Mouse (Mus musculus) embryo, embryonic 10.5 days (tissue): ENCODE results near the gene Ints3.

Source experiments
- DNase-seq: peaks from one replicate; pipeline ENCODE4 v3.0.0-alpha.2; 2015; ENCODE audit warnings: low spot score

Ints3 gene

DNA sequence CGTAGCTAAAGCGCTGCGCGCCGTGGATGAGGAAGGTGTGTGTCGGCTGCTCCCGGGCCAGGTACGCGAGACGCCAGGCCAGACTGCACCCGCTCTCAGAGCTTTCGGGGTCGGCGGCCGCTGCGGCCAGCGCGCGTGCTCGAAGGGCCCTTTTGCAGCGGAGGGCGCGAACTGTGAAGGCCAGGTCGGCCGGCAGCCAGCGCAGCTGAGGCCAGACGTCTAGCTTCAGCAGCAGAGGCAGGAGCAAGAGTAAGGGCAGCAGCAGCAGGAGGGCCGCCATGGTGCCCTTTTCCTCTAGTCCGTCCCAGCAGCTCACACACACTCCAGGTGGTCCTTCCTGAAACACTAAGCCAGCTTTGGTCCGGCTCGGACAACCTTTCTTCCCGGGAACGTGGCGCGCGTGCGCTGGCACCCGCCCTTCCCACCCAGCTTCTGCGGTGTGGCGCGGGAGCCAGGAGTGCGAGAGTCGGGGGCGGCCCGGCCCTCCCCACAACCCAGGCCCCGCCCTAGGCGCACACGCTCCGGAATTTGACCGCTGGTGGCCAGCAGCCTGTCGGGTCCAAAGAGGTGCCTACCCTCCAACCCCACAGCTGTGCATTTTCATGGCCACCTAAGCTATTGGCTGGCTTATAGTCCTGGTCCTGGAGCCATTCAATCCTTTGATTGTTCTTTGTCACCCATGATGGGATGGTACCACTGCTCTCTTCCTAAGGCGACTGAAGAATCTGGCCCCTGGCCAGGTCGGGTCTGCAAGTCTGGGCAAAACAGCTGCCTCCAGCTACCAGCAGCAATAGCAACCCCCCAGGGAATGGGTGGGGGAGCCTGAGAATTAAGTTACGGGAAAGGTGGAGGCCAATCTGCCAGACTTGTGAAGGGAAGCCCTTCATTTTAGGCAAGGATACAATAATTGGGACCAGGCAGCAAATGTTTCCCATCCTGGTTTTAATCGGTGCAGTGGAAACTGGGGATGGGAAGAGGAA lies 43.6 kb downstream of the Ints3 start, which contains the start of gene Slc27a3:
Gene Slc27a3, minus strand, starts transcription at position 428 of the 980 bp plus-strand sequence.
- DNase-seq: peak; percentile 75

DNA sequence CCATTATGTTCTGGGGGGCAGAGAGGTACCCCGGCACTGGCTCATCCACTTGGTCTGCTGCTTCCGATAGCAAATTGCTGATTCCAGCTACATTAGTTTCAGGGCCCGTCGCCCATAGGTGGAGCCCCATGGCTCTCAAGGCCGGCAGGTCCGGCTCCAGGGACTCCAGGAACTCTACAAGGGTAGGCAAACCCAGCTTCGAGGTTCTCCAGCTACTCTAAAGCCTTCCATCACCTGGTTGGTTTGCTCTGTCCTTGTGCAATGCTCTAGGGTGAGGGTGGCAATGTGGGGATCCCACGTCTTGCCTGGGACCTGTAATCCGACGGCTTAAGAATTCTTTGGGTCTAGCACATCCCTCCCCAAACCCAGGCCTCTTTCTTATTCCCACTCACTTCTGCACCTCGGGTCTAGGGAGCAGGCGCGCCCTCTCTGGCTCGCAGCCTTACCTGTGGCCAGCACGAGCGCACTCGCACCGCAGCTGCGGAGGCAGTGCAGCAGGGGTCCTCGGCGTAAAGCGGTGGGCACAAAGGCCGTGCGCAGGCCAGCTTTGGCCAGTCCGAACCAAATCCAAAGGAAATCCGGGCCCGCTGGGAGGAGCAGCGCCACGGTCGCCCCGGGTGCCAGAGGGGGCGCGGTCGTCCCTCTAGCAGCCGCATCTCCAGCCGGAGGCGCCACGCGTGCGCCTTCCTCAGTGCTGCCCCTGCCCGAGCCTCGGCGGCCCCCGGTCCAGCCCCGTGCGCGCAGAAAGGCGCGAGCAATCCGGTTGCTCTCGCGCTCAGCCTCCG lies 44.5 kb downstream of the Ints3 start:
- DNase-seq: peak; percentile 77

DNA sequence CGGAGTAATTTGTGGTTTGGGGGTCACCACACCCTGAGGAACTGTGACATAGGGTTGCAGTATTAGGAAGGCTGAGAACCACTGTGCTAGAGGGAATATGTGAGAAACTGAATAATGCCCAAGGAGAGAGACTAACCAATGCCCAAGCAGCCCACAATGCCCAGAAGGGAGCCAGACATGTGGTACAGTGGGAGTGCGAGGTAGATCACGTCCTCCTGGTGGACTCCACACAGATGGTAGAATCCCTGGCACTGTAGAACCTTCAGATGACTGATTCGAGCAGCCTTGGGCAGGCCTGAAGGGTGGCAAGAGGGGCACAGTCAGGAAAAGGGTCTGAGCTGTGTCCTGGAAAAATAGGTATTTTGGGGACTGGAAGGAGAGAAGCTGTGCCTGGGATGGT lies 45.2 kb downstream of the Ints3 start:
- no peak for DNase-seq

DNA sequence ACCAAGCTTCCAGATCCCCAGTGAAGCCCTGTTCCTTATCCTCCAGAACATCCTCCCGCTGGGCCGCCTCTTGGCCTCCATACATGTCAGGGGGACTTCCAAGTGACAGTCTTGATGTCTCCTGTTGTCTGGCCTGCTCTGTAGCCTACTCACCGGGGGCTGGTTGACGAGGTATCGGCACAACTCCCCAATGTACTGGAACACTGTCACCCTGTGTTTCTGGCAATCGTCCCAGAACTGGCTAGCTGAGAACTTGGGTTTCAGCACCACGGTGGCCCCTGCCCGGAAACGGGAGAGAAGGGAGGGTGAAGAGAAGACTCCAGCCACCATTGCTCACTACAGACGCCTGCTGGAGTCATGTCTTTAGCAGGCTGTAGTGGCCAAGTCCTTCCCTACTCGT lies 45.9 kb downstream of the Ints3 start:
- DNase-seq: no peak

DNA sequence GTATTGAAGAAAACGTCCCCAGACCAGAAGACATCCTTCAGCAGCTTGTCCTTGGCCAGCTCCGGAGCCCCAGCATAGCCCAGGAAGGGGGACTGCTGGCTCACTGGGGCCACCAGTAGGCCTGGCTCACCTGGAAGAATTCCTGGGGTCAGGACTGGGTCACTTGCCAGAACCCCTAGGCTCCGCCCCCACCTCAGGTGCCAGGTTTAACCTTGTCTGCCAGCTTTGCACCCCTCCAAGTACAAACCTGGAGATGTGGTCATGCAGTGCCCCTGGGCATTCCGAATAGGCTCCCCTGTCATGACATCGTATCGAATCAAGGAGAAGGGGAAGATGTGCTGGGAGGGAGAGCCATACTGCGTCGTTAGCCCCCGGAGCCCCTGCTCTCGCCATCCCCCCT lies 46.6 kb downstream of the Ints3 start:
- no peak for DNase-seq

DNA sequence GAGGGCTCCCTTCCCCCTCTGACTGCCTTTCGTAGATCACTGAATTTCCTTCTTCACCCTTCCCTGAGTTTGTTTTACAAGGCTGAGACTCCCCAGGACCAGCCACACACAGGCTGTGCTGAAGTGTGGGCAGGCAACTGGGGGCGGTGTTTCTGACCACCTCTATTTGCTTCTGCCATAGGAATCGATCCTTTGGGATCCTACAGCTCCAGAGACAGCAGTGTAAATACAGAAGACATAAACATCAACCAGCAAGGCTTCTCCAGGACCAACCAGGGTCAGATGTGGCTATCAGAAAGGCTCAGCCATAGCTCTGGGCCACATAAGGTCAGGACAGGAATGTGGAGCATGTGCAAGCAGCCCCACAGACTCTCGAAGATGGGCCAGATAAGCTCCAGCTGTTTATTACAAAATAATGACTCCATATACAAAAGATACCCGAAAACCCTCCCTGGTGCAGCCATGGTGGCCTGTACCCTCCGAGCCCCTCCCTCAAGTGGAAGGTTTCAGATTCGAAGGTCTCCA lies 48.5 kb downstream of the Ints3 start:
- DNase-seq: no peak

DNA sequence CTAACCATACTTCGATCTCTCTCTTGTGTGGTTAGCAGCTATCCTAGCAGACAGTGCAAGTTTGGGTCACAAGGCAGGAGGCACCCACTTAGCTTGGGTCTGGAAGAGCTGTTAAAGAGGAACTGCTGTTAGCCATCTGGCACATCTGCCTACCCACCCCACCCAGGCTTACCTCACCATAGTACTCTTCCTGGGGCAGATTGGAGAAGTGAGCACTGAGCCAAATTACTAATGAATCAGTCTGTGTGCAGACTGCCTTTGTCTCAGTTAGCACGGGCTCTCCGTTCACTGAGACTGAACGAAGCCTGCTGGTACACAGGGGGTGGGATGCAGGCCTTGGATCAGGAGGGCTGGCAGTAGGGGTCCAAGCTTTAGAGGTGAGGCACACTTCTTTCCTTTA lies 49.7 kb downstream of the Ints3 start:
- DNase-seq: no peak

DNA sequence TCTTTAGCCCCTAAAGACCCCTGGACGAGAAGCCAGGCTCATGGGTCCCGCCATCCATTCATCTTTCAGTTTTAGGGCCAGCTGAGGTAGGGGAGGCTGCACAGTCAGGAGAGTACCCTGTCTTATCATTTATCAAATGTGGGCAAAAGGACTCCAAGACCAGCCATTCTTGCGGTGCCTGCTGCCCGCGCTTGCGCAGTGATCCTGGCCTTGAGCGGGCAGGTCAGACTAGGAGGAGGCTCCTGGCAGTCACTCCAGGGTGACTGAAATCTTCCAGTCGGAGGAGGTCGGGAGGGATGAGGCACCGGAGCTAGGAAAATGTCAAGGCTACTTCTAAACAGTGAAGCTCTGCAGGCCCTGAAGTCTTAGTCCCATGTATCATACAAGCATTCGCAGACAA lies 51.7 kb downstream of the Ints3 start:
- no peak for DNase-seq

DNA sequence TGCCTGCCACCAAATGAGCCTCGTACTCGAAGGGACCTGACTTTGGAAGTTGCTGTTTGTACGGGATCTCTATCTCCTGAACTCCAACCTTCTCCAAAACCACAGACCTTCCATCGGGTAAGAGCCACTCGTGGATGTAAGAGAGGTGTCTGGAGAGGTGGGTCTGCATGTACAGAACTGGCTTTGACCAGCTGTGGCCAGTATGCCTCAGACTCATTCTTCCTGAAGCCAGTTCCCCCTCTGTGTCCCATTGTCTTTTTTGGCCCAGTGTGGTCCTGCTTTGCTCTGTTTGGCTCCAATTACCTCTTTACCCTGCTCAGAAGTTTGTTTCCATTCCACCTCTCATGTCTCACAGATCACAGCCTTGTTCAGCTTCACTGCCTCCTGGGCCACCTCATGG lies 54.9 kb downstream of the Ints3 start:
- no peak for DNase-seq

DNA sequence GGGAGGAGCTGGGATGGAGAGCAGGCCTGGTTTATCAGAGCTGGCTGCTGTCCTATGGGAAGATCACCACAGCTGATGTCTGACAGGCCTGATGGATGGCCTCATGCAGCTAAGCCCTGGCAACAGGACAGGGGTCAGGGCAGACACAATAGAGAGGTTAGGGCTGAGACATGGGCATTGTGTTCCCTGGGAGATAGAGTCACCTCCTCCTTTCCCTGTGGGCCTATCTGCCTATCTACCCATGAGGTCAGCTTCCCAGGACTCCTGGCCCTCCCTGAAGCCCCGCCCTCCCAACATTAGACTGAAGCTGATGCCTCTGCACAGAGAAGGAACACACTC lies 57.2 kb downstream of the Ints3 start:
- DNase-seq: peak; percentile 85

DNA sequence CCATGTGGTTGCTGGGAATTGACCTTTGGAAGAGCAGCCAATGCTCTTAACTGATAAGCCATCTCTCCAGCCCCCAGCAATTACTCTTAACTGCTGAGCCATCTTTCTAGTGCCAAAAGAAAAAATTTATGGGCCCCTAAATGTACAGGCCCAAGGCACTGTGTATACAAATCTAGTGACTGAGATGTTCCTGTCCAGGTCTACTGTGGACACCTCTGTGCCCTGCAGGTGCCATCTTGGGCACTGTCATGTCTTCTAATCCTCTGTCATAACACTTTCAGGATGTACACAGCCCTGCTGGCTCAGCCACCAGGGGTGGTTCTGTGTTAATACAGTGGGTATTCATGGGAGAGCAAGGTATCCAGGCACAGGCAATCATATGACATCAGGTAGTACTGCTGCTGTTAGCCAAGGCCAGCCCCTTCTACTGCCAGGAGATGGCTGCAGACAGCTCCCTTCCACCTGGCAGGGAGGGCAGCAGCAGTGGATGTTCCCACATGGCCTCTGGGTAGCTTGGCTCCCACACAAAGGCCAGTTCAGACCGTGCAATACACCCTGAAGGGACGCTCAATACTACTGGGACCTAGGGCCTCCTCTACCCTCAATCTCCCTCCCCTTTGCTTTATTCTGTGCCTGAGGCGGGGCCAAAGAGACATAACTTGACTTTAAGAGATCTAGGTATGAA lies 57.7 kb downstream of the Ints3 start:
- DNase-seq: no peak

DNA sequence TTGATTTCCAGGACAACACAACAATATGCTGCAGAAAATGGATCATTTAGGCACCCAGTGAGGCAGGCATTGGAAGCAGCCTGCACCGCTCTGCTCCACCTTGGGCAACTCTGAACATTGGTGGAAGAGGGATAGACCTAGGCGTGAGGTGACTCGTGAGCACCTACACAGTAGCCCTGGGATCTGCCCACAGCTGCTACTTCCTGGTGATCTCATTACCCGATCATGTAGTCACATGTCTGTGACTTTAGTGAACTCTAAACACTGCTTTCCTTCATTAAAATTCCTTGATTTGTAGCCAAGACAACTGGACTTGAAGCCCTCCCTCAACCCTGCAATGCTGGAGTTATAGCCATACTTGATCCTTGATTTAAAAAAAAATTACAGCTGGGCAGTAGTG lies 59.1 kb downstream of the Ints3 start:
- no peak for DNase-seq

DNA sequence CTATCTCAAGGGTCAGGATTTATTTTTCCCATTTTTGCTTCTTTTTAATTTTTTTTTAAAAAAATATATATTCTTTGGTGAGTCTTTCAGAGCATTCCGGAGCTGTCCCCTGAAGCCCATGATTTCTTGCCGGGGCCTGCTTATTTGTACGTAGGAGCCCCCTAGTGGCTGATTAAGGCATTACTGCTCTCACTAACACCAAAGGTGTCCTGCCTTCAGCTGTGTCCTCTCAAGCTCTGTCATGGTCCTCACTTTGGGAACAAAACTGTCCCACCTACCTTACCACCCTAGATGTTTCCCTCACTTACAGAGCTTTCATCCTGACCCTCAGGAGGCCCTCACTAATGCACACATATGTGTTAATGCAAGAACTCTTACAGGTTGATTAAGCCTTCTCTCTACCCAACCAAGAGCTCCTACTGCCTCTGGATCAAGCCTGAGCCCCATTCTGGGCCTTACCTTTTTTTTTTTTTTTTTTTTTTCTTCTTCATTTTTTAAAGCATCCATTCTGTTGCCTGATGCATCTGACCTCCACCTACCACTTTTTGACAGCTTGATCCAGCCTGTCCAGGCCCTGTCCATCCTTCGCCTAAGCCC lies 59.9 kb downstream of the Ints3 start:
- DNase-seq: peak; percentile 93

DNA sequence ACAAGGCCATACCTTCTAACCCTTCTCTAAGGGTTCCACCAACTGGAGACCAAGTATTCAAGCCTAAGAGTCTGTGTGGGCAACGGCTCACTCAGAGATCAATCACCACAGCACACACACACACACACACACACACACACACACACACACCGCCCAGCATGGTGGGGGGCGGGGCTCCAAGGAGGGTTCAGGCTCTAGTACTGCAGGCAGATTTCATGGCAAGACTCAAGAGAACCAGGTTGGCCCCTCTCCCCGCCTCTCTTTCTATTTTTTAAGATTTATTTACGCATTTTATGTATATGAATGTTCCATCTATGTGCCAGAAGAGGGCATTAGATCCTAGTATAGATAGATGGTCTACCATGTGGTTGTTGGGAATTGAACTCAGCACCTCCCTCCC lies 60.6 kb downstream of the Ints3 start:
- no peak for DNase-seq

DNA sequence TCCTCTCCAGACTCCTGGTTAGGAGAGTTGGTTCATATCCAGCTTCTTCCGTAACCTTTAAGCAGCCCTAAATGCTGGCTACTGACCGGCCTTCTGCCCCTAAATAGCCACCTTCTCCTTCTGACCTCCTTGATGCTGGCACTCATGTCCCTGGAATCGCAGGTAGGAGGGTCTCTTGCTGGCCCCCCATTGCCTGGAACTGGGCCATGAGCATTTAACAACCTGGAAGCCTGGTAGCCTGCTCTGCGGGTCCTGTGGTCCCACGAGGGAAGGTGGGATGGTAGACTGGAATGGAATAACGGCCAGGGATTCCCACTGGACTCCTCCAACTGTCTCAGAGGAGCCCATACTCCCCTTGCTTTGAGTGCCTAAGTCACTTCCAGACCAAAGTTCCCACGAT lies 61.6 kb downstream of the Ints3 start:
- DNase-seq: no peak

DNA sequence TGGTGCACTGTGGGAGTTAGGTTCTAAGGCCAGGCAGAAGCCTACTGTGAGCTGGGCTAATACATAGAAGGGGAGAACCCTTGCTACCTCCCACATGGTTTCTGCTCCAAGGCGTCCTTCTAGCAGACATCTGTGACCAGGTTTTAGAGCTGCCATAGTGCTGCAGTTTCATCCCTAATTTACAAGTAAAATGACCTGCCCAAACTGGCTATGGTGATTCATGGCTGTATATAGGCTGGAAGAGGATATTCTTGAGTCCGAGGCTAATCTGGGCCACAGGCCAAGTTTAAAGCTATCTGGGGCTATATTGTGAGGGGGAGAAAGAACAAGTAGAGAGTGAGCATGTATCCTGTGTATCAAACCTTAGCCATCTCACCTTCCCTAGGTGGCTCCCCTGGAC lies 64.4 kb downstream of the Ints3 start:
- no peak for DNase-seq

DNA sequence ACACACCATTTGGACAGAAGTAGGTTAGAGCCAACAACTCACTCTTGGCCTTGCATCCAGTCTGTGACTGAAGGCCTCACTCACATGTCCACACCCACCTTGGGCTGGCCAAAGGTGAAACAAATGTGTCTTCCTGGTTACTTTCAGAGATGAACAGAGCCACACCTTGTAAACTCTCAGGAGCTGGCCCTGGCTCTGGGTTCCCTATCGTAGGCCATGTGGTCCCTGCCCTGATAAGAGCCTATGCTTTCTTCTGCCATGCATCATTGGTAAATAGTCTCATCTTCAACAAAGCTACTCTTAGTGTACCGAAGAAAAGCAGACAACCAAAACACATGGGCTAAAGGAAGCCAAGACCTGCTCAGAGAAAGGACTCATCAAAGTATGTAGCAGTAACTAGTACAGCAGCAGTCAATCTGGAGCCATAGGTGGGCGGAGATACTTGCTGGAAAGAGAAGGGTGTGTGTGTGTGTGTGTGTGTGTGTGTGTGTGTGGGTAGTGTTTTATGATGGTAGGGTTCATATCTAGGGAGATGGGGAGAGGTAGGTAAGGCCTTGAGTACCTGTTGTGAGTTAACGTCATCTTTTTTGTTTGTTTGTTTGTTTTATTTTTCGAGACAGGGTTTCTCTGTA lies 66.3 kb downstream of the Ints3 start:
- no peak for DNase-seq

DNA sequence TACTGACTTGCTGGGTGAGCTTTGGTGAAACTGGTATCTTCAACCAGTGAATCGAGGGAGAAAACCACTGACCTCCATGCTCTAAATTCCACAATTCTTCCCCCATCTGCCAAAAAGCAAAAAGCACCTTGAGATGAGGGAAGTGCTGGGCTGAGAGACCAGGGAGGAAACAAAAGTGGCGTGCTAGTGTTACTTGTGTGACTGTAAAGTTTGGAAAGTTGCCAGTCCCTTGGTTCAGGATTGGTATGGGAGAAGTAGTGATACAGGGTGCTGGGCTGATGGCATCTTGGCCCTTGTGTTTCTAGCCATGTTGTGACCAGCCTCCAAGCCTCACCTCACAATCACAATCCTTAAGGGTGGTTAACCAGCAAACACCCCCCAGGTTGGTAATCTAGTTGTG lies 71.1 kb downstream of the Ints3 start:
- DNase-seq: no peak

DNA sequence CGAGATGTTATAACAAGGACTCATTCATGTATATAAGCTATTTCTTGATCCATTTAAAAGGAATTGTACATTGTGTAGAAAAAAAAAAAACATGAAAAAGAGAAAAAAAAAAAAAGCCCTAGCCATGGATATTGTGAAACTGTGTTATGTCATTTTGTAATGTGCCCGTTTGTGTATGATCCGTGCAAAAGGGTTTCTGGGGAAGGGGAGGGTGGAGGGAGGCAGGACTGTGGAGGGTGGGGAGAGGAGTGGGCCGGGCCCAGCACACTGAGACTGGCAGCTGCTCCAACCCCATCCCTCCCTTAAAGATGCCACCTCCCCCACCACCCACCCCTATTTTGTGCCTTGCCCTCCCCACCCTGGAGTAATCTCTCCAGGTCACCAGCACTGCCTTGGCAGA lies 71.9 kb downstream of the Ints3 start:
- DNase-seq: no peak

DNA sequence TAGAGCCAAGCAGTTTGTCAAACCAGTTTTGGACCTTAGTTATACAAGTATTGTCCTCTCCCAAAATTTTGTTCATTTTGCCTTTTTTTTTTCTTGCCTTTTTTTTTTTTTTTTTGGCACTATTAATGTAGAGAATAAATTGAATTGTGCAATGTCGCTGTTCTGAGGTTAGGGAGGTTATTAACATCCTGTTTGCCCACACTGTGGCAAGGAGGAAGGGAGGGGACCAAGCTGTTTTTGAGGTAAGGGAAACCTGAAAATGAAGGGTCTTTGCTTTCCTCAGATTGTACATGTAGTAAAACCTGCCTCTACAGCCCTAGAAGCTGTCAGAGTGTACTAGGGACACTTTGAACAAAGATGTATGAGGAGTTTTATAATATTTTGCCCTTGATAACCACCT lies 74.2 kb downstream of the Ints3 start:
- no peak for DNase-seq

DNA sequence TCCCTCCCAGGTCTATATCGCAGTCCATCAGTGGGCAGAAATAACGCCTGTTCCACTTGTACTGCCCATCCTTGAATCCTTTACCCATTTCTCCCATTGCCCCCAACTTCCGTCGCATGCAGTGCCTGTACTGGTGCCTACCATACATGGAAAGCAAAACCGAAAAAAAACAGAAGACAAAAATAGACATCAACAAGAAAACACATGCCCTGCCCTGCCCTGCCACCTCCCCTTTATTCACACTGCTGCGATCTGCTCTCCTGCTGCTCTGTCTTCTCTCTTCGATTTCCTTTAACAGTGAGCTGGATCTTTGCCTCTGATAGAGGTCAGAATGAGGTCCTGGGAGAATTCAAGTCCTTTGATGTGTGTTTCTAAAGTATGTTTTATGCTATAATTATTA lies 75.5 kb downstream of the Ints3 start:
- no peak for DNase-seq

DNA sequence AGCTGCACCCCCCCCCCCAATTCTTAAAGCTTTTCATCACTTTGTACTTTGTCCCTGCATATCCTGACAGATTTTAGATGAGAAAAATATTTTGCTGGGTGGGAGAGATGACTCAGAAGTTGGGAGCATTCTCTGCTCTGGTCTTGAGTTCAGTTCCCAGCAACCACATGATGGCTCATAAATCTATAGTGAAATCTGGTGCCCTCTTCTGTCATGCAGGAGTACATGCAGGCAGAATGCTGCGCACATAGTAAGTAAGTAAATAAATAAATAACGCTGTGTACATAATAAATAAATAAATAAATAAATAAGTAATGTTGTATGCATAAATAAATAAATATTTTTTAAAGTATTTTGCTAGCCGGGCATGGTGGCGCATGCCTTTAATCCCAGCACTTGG lies 85.6 kb downstream of the Ints3 start:
- DNase-seq: no peak
